Mouse (Mus musculus) lung, embryonic 15.5 days (tissue): ENCODE results near the gene Gm26897. TPM values are rescaled to one million over a fixed set of nuclear protein-coding genes. Genes with fewer than 3 reads are reported as not detected.

ENCODE experiments used
- ATAC-seq: fragments of 200-750 bp; cut with Nextera tagmentation; 2 replicates; pipeline ENCODE4 v1.8.0; 2017; ENCODE audit warnings: moderate number of reproducible peaks, borderline replicate concordance; ENCODE audit not compliant: low FRiP score, low TSS enrichment; ENCODE audit errors: extremely low read depth
- H3K27ac ChIP-seq: fragments of 300-500 bp; sonication (generic); 2 replicates; pipeline ENCODE4 v1.5.1; 2015; ENCODE audit warnings: moderate library complexity, mild to moderate bottlenecking, inconsistent platforms
- H3K27me3 ChIP-seq: fragments of 300-500 bp; sonication (generic); 2 replicates; pipeline ENCODE4 v1.6.1; 2015; ENCODE audit warnings: inconsistent platforms
- H3K36me3 ChIP-seq: fragments of 300-500 bp; sonication (generic); 2 replicates; pipeline ENCODE4 v1.6.1; 2015; ENCODE audit warnings: inconsistent platforms
- H3K4me1 ChIP-seq: fragments of 300-500 bp; sonication (generic); 2 replicates; pipeline ENCODE4 v1.6.1; 2015; ENCODE audit warnings: inconsistent platforms
- H3K4me2 ChIP-seq: fragments of 300-500 bp; sonication (generic); 2 replicates; pipeline ENCODE4 v1.6.1; 2015; ENCODE audit warnings: inconsistent platforms, mild to moderate bottlenecking, moderate library complexity
- H3K4me3 ChIP-seq: fragments of 300-500 bp; sonication (generic); 2 replicates; pipeline ENCODE4 v1.5.1; 2015; ENCODE audit warnings: mild to moderate bottlenecking, inconsistent platforms
- H3K9ac ChIP-seq: fragments of 300-500 bp; sonication (generic); 2 replicates; pipeline ENCODE4 v1.6.1; 2015; ENCODE audit warnings: inconsistent platforms
- H3K9me3 ChIP-seq: fragments of 300-500 bp; sonication (generic); 2 replicates; pipeline ENCODE4 v1.6.1; 2016; ENCODE audit warnings: inconsistent platforms
- whole genome bisulfite sequencing: fragments of 180-500 bp; shearing (Covaris S2); methylation state at CpG from one replicate; pipeline ENCODE4 v1.1.7; 2015; 5-methylcytosine and 5-hydroxymethylcytosine counted together
- polyA plus RNA-seq: library from polyadenylated mRNA; unstranded; fragments of >200 nt; fragmentation: Nextera tagmentation; extraction: Ambion mirVana; gene quantifications from 2 replicates; pipeline ENCODE4 v1.2.1, GENCODE M21; 2015

Gene Gm26897
- polyA plus RNA-seq, 1 experiment from 2014 or later = not detected

DNA sequence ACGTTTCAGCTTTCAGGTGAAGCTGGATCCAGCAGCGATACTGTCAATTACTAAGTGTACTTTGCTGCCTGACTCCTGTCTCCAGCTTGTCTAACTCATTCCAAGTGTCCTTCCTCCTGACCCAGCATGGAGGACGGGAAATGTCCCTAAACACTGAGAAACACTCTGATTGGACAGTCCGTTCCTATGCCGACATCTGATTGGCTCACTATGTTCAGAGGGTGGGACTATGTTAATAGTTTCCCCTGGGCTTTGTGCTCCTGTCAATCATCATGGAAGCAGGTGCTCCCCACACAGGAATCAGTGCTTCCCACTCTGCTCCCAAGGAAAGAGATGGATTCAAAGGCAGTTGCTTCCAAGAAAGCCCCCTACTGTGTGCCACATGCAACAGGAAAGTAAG is 21.6 kb downstream of the Gm26897 start:
- peaks cover 5% of the 10 kb centered on the region; the same call in 1 of the 2 replicates for H3K4me1 ChIP-seq
- no peak overlapping the region for H3K4me2 ChIP-seq
- no peaks in the 10 kb centered on the region for H3K27me3 ChIP-seq
- no peak overlapping the region for H3K9ac ChIP-seq
- no peak overlapping the region for H3K4me3 ChIP-seq
- no peak overlapping the region for H3K27ac ChIP-seq
- peak; percentile 62; the same call in 1 of the 2 replicates for ATAC-seq
- no peaks in the 10 kb centered on the region for H3K9me3 ChIP-seq
- 15% methylated on average over 5 of the region's 5 CpGs for WGBS
- H3K36me3 ChIP-seq = no peaks in the 10 kb centered on the region

GRCm38 (mm10) chr5:111760721-111761480 is 27.2 kb downstream of the Gm26897 start:
- Histone ChIP-seq H3K4me2 (peak overlapping the region; percentile 62), H3K9ac (0 out of 2 replicates have a peak overlapping the region, but pooled peaks have one; percentile 3), H3K9me3 (no peaks in the 10 kb centered on the region), H3K36me3 (no peaks in the 10 kb centered on the region), H3K4me3 (peak overlapping the region; percentile 25), H3K27ac (peak overlapping the region; percentile 62), H3K4me1 (peaks cover 29% of the 10 kb centered on the region), H3K27me3 (no peaks in the 10 kb centered on the region)
- ATAC-seq = peak; percentile 41; the same call in 1 of the 2 replicates
- 12% methylated on average over 10 of the region's 10 CpGs for WGBS

DNA sequence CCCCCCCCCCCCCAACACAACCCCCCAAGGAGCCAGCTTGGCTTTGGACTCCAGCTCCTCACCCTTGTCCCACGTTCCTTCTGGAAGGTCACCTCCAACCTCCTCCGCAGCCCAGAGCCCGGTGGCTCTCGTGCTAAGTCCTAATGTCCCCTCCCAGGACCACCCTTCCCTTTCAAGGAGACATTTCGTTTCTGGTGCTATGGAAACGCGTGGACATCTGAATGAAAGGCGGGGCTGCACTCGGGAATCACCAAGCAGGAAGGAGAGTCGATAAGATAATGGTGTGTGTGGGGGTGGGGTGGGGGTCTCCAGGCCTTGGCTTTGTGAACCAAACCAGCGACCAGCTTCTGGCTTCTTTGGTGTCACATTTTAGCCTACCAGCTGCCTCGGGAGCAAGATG is 27.9 kb downstream of the Gm26897 start:
- ATAC-seq = peak; percentile 20; the same call in 1 of the 2 replicates
- no peaks in the 10 kb centered on the region for H3K27me3 ChIP-seq
- under 1% methylated on average over 12 of the region's 12 CpGs for WGBS
- no peaks in the 10 kb centered on the region for H3K9me3 ChIP-seq
- peak overlapping the region; percentile 25 for H3K4me3 ChIP-seq
- peaks cover 29% of the 10 kb centered on the region for H3K4me1 ChIP-seq
- no peaks in the 10 kb centered on the region for H3K36me3 ChIP-seq
- H3K4me2 ChIP-seq = peak overlapping the region; percentile 62
- peak overlapping the region; percentile 62; the same call in 1 of the 2 replicates for H3K27ac ChIP-seq
- peak overlapping the region; percentile 3; the same call in 1 of the 2 replicates for H3K9ac ChIP-seq

DNA sequence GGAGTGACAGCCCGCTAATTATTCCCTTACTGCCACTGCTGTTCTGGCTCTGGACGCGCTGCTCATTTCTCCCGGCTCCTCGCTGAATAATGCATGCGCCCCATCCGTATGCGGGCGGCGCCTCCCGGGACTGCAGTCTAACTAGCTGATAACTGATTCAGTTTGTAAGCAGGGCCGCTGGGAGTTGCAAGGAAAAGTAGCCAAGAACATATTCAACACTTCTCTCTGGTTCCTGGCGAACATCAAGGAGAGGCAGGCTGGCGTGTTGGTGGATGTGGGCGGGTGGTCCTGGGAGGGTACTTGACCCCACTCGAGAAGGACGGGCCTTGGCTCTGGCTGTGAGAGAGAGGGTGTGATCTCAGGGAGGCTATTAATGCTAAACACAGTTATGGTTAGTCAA is 28.4 kb downstream of the Gm26897 start:
- Histone ChIP-seq H3K4me1 (peaks cover 29% of the 10 kb centered on the region), H3K36me3 (no peaks in the 10 kb centered on the region), H3K4me2 (peak overlapping the region; percentile 62), H3K4me3 (peak overlapping the region; percentile 25; the same call in 1 of the 2 replicates), H3K27ac (peak overlapping the region; percentile 62), H3K9ac (no peak overlapping the region), H3K9me3 (no peaks in the 10 kb centered on the region), H3K27me3 (no peaks in the 10 kb centered on the region)
- ATAC-seq = peak; percentile 51; the same call in 1 of the 2 replicates
- 3% methylated on average over 17 of the region's 17 CpGs for WGBS

- Histone ChIP-seq H3K4me1 (peaks cover 36% of the 10 kb centered on the region), H3K36me3 (no peaks in the 10 kb centered on the region), H3K4me2 (no peak overlapping the region), H3K9ac (no peak overlapping the region), H3K27ac (no peak overlapping the region), H3K4me3 (no peak overlapping the region), H3K27me3 (no peaks in the 10 kb centered on the region), H3K9me3 (no peaks in the 10 kb centered on the region)
- ATAC-seq = no peak
- WGBS = 72% methylated on average over 15 of the region's 15 CpGs
These were observed 32.1 kb downstream of the Gm26897 start for GRCm38 (mm10) chr5:111765671-111766290.

DNA sequence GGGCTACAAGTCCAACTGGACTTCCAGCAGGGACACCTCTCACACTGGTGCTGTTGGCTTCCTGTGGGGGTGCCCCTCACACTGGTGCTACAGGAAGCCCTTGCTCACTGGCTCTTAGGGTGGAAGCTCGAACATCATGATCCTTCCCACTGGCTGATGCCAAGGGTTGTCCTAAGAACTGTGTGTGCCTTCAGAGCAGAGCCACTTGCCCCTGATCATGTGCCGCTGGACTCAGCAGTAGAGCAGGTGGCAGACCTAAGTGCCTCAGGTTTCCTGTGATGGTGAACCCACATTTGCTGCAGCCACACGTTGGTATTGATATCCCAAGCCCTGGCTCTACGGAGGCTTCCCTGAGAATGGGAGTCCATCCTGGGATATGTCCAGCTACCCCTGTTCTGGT is 33.0 kb downstream of the Gm26897 start:
- Histone ChIP-seq H3K4me2 (no peak overlapping the region), H3K9me3 (no peaks in the 10 kb centered on the region), H3K4me1 (peaks cover 33% of the 10 kb centered on the region), H3K27ac (no peak overlapping the region), H3K4me3 (no peak overlapping the region), H3K9ac (no peak overlapping the region), H3K36me3 (no peaks in the 10 kb centered on the region), H3K27me3 (no peaks in the 10 kb centered on the region)
- no peak for ATAC-seq
- 81% methylated on average over 4 of the region's 4 CpGs for WGBS

DNA sequence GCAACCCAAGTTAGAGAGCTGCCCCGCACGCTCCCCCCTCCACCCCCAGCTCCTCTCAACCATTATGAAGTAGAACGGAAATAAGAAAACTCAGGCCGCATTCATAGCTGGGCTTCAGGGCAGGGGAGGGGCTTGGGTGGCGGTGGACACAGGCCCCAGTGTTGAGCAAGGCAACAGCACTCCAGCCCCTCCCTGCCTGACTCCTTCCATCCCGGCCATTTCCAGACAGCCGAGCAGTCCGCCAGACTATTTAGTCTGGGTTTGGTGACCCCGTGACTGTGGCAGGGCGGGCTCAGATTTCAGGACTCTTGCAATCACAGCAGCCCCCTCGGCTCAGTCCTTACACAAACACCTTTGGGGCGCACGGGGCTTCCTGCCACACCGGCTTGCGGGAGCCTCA is 36.5 kb downstream of the Gm26897 start:
- Histone ChIP-seq H3K9me3 (no peaks in the 10 kb centered on the region), H3K4me3 (no peak overlapping the region), H3K27ac (peak overlapping the region; percentile 72), H3K9ac (no peak overlapping the region), H3K4me1 (peaks cover 38% of the 10 kb centered on the region), H3K4me2 (peak overlapping the region; percentile 34), H3K27me3 (no peaks in the 10 kb centered on the region), H3K36me3 (no peaks in the 10 kb centered on the region)
- WGBS = 2% methylated on average over 15 of the region's 15 CpGs
- ATAC-seq = peak; percentile 92

DNA sequence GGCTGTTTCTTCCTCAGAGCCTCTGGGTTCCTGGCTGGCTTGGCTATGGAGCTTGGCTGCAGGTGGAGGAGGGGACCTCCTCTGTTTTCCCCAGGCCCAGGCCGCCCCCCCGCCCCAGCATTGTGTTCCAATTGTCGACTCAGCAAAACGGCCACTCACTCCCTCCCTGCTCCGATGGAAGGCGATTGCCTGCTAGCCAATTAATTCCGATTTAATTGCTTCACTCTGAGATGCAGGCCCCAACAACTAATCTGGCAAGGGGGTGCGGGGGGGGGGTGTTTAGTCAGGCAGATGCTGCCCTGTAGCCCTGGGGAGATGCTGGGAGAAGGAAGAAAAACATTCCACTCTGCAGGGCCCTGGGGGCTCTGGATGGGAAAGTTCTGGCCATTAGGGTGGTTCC is 38.4 kb downstream of the Gm26897 start:
- no peaks in the 10 kb centered on the region for H3K36me3 ChIP-seq
- no peaks in the 10 kb centered on the region for H3K9me3 ChIP-seq
- H3K4me1 ChIP-seq = peaks cover 38% of the 10 kb centered on the region
- peak overlapping the region; percentile 56 for H3K27ac ChIP-seq
- H3K4me3 ChIP-seq = no peak overlapping the region
- no peak overlapping the region for H3K9ac ChIP-seq
- H3K4me2 ChIP-seq = no peak overlapping the region
- no peak for ATAC-seq
- WGBS = 24% methylated on average over 8 of the region's 8 CpGs
- no peaks in the 10 kb centered on the region for H3K27me3 ChIP-seq

- Histone ChIP-seq H3K4me2 (no peak overlapping the region), H3K27ac (peak overlapping the region; percentile 56), H3K4me3 (no peak overlapping the region), H3K36me3 (no peaks in the 10 kb centered on the region), H3K9ac (no peak overlapping the region), H3K4me1 (peaks cover 38% of the 10 kb centered on the region), H3K27me3 (no peaks in the 10 kb centered on the region), H3K9me3 (no peaks in the 10 kb centered on the region)
- WGBS = 33% methylated on average over 13 of the region's 13 CpGs
- peak; percentile 24; the same call in 1 of the 2 replicates for ATAC-seq
These were observed 39.1 kb downstream of the Gm26897 start for GRCm38 (mm10) chr5:111772591-111773406.

GRCm38 (mm10) chr5:111773407-111773733 is 39.6 kb downstream of the Gm26897 start:
- Histone ChIP-seq H3K27me3 (no peaks in the 10 kb centered on the region), H3K4me3 (no peak overlapping the region), H3K27ac (peak overlapping the region; percentile 56), H3K36me3 (no peaks in the 10 kb centered on the region), H3K4me1 (peaks cover 38% of the 10 kb centered on the region), H3K9me3 (no peaks in the 10 kb centered on the region), H3K4me2 (no peak overlapping the region), H3K9ac (no peak overlapping the region)
- WGBS = 46% methylated on average over 5 of the region's 5 CpGs
- ATAC-seq = no peak

GRCm38 (mm10) chr5:111776246-111776645 is 42.5 kb downstream of the Gm26897 start:
- Histone ChIP-seq H3K9ac (no peak overlapping the region), H3K4me1 (peaks cover 22% of the 10 kb centered on the region), H3K9me3 (no peaks in the 10 kb centered on the region), H3K36me3 (no peaks in the 10 kb centered on the region), H3K4me3 (no peak overlapping the region), H3K27ac (no peak overlapping the region), H3K4me2 (no peak overlapping the region), H3K27me3 (no peaks in the 10 kb centered on the region)
- ATAC-seq = no peak
- WGBS = 85% methylated on average over 6 of the region's 6 CpGs
